Mouse (Mus musculus) cerebellum, adult 9-11 months (tissue): ENCODE measurements around the gene Rpl22.

ENCODE experiments used
- DNase-seq: peaks from one replicate; pipeline ENCODE4 v3.0.0; 2022

Gene Rpl22

GRCm38 (mm10) chr4:152338419-152339292 lies 13.1 kb downstream of the Rpl22 start, which contains the start of gene Chd5:
TSS of gene Chd5 (plus strand) at chr4:152338651.
- DNase-seq: peak; percentile 71

GRCm38 (mm10) chr4:152339293-152339790 lies 13.8 kb downstream of the Rpl22 start:
- DNase-seq: no peak

GRCm38 (mm10) chr4:152340584-152341284 lies 15.2 kb downstream of the Rpl22 start:
- DNase-seq: no peak

- no peak for DNase-seq
Measured at GRCm38 (mm10) chr4:152343296-152343695, 17.8 kb downstream of the Rpl22 start.

- DNase-seq: no peak
Measured at GRCm38 (mm10) chr4:152344651-152345050, 19.1 kb downstream of the Rpl22 start.

GRCm38 (mm10) chr4:152345120-152345889 lies 19.8 kb downstream of the Rpl22 start:
- peak; percentile 40 for DNase-seq

- no peak for DNase-seq
Measured at GRCm38 (mm10) chr4:152349837-152350381, 24.4 kb downstream of the Rpl22 start.

GRCm38 (mm10) chr4:152350722-152351421 lies 25.3 kb downstream of the Rpl22 start:
- no peak for DNase-seq

- no peak for DNase-seq
Measured at GRCm38 (mm10) chr4:152351422-152352305, 26.1 kb downstream of the Rpl22 start.

- DNase-seq: no peak
Measured at GRCm38 (mm10) chr4:152353886-152354637, 28.5 kb downstream of the Rpl22 start.

- no peak for DNase-seq
Measured at GRCm38 (mm10) chr4:152355672-152356071, 30.1 kb downstream of the Rpl22 start.

GRCm38 (mm10) chr4:152359700-152360099 lies 34.2 kb downstream of the Rpl22 start:
- DNase-seq: no peak

- no peak for DNase-seq
Measured at GRCm38 (mm10) chr4:152360855-152361254, 35.3 kb downstream of the Rpl22 start.

GRCm38 (mm10) chr4:152362180-152362579 lies 36.6 kb downstream of the Rpl22 start:
- DNase-seq: no peak

GRCm38 (mm10) chr4:152365228-152365627 lies 39.7 kb downstream of the Rpl22 start:
- no peak for DNase-seq

GRCm38 (mm10) chr4:152382528-152383252 lies 57.1 kb downstream of the Rpl22 start:
- DNase-seq: no peak
